Mouse (Mus musculus) MEL-GATA-1-ER (cell line): Measurements from ENCODE around the gene Phldb2.

Experiments
- DNase-seq: peaks from one replicate; pipeline ENCODE4 v3.0.0-alpha.2; 2012; ENCODE audit warnings: low read depth; ENCODE audit errors: extremely low read depth

Gene Phldb2

DNA sequence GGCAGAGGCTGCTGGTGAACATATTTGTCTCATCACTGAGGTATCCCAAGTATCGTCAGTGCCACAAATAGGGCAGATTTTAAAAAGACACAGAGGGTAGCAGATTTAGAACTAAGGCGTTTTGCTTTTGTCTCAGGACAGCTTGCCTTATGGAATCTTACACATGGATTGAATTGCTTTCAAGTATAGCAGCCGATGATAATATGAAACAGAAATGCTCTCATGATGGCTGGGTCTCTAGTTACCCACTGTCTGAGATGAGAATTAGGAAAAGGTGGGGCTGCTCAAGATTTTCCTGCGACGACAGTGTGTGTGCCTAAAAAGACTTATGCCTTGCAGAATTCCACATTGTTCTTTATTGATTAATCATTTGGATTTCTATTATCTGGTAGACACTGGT is 58.4 kb downstream of the Phldb2 start:
- DNase-seq = no peak

DNA sequence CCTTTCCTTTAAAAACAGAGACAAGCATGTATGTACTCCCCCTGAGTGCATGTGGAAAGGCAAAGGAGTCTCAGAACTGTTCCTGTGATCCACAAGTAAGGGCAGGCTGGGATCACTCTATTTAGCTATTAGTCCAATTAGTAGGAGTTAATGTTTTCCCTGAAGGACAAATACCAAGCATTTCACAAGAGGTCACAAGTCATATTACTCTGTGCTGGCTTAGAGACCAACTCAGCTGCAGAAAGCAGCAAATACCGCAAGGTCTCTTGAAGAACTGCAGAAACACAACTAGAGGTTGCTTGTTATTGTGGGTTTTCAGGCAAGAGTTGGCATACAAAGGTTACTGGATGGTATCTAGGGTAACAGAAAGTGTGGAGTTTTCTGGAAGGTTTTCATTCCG is 59.6 kb downstream of the Phldb2 start:
- no peak for DNase-seq

DNA sequence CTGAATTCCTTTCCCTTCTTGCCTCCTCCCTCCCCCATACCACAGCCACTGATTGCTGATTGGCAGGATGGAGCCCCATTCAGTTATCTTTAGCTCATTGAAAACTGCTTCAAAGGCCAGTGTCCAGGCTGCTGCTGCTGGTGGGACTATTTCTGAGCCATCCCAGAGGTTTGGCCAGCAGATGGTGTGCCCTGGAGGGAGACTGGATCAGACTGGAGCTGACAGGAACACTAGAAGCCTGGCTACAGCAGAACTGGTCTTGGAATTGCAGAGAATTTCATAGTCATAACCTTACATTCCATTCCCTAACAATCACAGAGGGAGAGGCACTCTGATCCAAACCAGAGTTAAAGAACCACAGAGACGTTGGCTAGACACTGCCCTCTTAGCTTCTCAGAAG is 60.5 kb downstream of the Phldb2 start:
- no peak for DNase-seq

DNA sequence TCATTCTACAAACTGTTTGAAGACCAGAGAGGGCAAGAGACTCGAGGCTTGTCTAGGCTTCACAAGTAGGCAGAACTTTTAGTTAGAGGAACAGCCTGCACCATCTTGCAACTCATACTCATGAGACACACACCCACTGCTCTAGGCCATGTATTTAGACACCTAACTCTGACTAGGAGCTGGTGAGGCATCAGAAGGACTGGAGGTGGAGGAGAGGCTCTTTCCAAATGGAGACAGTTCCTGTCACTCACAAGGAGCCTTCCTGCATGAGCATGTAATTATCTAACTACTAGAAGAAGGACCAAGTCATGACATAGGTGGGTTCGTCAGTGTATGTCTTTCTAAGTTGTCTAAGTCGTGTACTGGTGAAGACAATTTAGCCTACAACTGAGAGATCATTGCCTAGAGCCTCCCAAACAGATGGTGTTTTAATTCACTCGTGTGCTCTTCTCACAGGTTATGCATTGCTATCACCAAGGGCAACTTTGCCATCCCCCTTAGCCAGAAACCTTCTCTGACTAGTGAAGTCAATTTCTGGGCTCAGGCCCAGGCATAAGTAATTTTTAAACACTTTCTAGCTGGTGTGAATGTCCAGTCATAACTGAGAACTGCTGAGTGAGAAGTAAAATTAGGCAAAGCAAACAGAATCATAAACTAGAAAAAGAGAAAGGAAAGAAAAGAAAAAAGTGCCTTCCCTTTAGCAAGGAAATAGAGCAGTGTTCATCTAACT is 62.8 kb downstream of the Phldb2 start:
- DNase-seq = no peak

DNA sequence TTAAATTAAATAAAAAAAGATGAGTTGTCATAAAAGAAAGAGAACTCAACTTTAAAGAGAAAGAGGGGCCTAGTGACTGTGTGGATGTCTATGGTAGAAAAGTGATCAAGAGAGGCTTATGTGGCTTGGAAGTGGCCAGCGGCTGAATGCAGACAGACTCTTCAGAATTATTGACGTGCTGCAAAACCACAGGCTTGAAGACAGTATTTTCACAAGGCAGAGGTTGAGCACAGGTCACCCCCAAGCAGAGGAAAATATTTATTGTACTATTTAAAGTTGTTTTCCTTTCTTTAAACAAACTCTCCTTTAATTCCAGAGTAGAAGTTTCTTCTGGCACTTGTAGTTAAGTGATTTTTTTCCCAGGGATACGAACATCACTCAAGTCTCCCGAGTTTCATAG is 63.8 kb downstream of the Phldb2 start:
- no peak for DNase-seq

DNA sequence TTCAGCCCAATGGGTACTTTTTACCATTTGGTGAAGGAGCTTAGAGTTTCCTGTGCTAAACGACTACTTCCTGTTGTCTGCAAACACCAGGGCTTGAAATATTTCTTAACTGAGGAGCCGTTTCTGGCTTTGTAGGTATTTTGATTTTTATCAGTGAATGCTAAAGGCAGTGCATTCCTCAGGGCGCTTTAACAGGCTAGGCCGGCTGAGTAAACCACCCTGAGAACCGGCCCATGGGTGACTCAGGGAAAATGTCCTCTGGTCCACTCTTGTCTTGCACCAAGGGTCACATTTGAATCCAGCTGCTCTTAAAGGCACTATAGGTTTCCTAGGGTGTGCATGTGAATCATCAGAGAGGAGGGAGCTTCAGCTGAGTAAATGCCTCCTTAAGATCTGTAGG is 66.8 kb downstream of the Phldb2 start:
- DNase-seq = no peak

DNA sequence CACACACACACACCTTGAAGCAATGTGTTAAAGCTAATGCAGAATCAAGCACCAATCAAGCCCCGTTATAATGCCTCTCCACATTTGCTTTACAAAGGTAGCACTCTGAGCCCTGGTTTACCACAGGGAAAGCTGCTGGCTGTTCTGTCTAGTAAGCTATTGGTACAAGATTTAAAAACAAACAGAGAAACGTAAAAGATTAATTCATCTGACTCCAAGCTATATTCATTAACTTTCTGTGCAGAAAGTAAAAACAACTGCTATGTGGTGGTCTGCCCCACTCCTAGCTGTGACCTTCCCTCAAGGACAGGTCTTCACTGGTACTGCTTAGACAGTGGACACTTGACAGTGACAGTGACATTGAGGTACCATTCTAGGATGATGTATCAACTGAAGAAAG is 69.2 kb downstream of the Phldb2 start:
- no peak for DNase-seq

DNA sequence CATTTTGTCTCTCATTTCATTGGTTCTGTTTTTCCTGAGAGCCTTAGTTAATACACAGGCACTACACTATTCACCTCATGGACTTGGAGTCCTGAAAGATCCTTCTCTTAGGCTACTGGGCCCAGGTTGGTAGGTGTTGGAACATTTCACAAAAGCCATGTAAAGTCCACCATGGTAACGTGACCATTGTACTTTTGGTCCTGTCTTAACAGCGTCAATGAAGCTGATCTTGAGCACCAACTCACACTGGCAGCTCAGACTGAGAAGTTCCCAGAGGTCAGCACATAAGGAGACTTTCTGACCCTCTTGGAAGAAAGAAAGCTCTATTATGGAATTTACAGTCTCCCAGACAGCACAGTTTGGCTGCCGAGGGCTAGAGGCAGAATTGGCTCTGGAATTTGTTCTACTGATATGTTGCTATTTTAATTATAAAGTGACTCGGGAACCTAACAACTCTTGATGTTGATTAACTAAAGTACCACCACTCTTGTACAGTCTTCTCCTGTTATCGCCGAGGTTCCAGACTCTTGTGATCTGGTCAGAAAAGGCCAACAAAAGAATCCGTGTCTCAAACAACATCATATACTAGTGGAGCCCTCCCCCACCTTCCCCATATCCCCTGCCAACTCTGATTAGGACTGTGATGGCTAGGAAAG is 72.1 kb downstream of the Phldb2 start:
- DNase-seq = no peak

DNA sequence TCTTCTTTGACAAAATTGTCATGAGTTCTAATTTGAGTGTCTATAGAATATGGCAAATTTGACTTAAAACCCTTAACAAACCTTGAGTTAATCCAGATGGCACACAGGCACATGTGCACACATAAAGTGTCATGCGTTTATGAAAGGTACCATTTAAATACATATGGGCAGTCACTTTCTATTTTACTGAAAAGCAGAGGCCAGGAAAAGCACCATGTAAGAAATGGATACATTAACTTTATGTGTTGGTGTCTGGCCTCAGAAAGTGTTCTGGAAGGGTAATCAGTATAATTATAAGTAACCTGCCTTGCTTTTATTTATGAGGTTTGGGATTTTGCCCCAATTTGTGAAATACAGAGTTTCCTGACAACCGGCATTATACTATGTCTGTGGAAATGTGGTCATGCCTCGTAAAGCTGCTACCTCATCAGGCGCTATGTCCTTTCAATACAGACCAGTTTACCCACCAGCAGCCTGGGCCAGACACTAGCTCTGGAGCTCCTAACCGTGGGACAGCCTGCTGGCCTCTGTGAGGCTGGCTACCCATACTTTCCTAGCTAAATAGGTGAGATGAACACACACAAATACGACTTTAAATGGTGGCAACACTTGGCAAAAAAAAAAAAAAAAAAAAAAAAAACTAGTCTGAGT is 73.2 kb downstream of the Phldb2 start:
- DNase-seq = no peak

DNA sequence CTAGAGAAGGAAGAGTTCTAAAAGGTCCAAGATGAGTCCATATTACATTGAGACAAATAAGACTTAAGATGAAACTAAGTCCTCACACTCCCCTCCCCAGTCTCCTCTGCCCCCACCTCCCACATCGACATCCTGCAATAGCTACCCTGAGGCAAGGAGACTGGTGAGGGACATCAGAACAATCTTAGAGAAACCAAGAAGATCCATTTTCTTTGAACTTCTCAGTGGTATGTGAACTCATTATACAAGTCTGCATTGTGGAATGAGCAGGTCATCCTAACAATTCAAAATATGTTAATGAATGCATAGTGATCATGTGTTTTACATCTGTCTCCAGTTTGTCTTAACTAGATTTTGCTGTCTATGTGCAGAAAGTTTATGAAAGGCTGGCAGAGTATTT is 75.7 kb downstream of the Phldb2 start:
- no peak for DNase-seq

DNA sequence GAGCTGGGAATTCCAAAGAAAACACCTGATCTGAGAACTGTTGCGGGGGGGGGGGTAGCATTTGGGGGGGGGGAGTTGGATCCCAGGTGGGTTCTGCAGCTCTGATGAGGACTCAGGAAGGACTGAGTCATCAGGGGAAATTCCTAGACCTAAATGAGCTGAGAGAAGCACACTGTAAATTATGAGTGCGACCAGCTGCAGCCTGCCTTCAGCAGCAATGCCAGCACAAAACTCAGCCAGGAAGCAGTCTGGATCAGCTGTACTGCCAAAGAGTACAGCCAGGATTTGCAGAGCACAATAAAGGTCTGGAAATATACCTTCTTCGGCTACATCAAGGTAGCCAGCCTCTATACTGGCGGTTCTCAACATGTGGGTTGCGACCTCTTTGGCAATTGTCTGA is 76.2 kb downstream of the Phldb2 start:
- no peak for DNase-seq

DNA sequence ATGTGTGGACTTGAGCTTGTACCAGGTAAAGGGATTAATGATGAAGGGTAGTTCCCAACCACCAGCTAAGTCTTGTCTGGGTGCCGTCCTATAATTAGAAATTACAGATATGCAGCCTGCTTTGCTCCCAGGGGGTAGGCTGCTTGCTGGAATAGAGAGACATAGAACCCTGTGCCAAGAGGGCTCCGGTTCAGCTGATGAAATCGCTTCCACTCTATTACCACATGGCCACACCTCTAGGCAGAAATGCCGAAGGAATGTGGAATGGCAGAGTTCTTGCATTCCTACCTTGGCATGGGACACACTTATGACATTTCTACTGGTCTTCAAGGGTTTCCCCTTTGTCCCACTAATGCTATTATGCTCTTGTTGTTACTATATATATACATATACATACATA is 80.0 kb downstream of the Phldb2 start:
- no peak for DNase-seq

DNA sequence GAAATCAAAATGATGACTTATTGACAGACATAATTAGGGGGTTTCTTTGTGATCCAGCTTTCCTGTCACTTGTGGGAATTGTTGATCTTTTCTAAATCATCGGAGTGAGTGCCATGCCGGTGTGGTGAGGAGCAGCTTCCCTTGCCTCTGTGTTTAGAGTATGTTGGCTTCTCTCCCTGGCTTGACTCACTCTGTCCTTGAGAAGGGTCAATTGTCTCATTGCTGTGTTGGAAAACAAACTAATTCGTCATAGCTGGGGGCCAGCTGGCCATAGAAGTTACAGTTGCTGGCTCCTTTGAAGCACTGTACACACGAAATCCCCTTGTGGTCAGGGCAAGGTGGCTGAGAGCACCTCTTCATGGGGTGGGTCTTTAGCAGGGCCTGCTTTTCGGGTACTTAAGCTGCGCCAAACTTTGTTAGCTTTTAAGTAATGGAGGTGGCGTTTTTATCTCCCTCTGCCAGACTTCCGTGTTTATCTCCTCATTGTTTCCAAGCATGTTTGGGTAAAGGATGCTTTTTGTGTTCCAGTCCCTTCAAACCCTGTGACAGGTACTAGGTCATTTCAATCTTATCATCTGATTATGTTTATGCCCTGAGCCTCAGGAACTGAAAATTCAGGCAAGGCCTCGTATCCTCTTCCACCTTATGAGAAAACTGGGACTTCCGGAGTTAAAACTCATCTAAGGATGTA is 82.0 kb downstream of the Phldb2 start:
- DNase-seq = no peak

DNA sequence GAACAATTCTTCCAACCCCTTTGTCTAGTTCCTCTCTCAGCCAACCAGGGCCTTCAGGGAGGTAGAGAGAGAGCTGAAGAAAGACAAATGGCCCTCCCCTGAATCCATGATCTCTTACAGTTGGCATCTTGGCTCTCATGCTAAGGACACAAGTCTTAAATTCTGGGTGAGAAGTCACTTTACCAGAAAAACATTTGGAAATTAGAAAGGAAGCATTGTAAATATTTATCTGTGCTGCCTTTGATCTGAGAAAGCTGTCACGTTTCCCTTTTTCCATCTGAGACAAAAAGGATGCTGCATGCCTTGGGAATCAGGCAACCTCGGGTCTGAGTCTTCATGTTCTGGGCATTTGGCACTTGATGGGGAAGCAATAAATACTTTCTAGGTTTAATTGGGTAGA is 82.7 kb downstream of the Phldb2 start:
- DNase-seq = no peak

DNA sequence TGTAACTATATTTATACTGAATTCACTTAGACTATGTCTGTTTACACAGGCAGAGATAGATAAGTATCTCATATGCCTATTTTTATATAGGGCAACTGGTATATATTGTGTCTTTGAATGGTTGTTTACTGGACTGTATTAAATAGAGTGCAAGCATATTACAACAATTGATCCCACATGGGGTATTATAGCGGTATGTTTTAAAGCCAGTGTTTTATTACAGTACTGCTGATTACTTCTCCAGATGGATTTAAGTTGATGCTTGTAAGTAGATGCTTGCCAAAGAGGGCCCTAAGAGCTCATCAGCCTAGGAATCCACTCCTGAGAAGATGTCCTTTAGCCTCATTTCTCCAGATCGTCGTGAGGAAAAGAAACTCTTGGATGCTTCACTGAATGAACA is 84.4 kb downstream of the Phldb2 start:
- no peak for DNase-seq

DNA sequence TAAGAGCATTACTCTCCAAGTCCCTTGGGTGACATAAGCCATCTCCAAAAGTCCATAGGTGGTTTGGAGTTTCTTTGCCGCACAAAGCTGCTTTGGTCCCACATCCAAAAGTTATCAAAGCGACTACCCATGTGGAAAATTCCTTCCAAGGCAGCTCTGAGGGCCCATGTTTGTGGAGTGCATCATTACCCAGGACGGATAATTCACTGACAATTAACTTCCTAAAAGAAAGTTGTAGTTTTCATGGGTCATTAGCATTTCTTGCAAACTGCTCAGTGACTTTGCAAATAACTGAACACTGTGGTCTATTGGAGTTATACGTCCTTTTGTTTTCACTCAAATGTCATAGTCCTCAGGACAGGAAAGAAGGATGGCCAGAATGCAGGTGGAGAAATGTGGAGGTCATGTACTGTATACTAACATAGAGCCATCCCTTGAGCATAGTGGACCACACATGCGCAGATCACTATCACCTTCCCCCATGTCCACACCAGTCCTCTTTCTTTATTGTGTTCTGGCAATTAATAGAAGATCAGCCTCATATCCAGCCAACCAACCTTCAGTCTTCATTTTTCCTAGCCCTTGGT is 96.0 kb downstream of the Phldb2 start:
- DNase-seq = no peak

DNA sequence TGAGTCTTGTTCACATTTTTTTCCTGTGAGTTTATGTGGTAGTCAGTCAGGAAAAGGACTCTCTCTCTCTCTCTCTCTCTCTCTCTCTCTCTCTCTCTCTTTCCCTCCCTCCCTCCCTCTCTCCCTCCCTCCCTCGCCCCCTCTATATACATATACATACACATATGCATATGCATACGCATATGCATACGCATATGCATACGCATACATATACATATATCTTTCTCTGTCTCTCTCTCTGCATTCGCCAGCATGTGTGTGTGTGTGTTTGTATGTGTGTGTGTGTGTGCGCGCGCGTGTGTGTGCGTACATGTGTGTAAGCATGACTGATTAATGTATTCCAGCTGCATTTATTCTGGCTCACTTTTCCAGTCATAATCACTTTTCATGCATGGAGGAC is 98.9 kb downstream of the Phldb2 start:
- no peak for DNase-seq

DNA sequence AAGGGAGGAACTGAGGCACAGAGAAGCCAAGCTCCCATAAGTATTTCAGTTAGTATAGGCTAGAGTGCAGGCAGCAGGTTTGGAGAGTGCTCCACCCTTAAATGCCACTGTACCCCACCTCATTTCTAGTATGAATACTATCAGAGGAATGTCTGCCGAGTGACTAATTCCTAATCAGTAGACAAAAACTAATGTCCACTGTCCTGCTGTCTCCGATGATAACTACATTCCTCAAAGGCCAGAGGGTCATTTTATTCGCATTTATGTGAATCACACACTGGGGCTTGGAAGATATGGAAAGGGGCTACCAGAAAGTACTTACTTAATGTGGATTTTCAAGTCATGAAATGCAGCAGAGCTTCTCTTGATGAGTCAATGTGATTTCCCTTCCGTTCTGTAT is 104.4 kb downstream of the Phldb2 start:
- DNase-seq = no peak

DNA sequence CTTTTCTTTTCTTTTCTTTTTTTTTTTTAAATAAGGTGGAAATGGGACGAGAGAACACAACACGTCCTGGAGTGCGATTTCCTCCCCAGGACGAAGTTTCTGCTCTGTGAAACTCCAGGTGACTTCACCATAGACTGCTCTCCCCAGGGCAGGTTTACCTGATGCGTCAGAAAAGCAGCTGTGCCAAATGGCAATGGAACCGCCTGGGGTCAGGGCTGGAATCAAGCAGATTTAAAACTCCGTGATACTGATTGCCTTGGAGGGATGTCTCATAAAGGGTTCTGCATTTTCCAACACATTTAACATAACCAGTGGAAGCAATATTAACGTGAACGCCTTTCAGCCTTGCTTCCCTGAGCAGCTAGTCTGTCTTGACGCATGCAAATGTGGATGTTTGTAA is 108.5 kb downstream of the Phldb2 start:
- DNase-seq = no peak

DNA sequence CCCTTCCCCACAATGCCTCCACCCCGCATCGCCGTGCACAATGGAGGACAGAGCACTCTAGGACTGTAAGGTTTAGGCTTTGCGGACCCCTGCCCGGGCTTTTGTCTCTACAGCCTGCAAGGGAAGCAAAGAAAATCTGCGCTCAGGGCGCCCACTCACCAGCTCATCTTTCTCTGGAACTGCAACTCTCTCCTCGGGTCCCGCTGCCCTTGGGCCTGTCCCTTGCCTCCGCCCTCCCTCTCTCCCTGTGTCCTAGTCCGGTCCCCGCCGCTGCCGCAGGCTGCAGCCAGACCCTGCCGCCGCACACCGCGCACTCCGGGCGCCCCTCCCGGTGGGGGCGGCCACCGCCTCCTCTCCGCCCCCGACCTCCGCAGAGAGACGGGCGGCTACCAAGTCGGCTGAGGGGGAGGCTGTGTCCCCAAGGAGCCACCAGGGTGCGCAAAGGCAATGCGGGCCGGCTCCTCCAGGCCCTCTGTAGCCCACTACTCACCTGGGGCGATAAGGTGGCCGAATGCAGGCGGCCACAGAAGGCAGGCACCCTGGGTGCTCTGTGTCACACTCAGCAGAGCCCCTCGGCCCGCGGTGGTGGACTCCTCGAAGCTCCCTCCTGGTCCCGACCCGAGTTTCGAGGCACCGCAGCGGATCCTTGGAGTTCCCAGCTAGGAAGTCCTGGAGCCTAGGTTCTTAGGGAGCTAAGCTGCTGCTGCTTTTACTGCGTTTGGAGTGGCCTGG is 109.2 kb downstream of the Phldb2 start:
- DNase-seq = no peak

DNA sequence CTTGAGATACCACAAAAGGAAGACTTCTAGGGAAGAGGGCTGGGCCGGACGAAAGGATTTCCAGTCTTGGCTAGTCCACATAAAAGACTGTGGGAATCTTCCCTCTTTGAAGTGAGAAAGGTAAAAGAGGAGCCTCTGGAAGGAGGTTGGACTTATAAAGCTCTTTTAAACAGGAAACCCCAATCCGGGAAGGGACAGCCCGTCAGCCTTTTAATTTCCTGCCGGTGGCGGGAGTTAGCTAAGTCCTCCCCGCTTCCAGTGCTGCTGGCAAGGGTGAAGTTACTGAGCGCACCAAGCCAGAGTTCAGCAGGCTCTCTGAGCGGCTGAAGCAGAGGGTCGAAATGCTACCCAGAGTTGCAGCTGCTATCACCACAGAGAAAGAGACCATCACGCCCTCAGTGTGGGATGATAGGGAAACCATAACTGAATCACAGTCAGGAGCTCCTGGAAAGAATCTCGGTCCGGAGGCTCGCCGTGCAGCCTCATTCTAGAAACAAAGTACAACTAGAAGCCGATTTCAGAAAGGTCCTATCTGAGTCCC is 110.0 kb downstream of the Phldb2 start:
- no peak for DNase-seq
